Mouse (Mus musculus) gastrocnemius, adult 8-10 months (tissue): ENCODE measurements at regions not wholly inside any gene's neighbourhood (a gene's known extent, or its start where the extent isn't known, plus 50 kb on each side); places are given as distances from the start of the nearest gene placed in this dataset.
"Not testable (repeated sequence)": the region's sequence is repeated elsewhere in the genome, so short reads cannot be mapped to it uniquely, and the experiment has no call there.

Experiments
- DNase-seq, 2 experiments: peaks; one replicate each; pipeline ENCODE4 v3.0.0; 2022; ENCODE audit warnings: low spot score in 2 of 2

DNA sequence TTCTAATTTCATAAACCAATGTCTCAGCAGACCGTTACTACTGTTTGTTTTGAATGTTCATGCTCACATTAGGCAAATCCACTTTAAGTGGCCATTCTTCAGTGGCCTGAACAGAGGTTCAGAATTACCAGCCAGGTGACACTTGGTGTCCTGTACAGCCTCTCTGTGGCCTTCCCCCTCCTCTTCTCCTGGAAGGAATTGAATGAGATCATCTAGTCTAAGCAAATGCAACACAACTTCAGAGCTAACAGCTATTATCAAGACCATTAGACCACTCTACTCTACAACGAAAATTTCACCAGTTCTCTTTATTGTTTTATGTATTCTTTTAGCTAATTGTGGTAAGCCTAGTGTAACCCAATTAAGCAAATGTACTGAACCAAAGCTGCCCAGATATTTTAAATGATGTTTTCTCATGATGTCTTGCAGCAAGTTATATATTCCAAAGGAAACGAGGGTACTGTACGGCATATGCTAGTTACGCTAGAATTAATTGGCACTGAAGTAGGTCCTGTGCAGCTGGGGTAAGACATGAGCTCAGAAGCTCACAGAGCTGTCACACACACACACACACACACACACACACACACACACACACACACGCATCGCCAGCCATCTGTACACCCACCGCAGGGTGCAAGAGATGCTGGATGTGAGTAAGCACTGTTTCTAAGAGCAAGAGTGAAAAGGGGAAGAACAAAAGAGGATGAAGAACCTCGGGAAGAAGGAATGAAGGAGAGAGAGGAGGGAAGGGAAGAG lies 176.7 kb upstream of the Afdn start:
- DNase-seq: no peak

DNA sequence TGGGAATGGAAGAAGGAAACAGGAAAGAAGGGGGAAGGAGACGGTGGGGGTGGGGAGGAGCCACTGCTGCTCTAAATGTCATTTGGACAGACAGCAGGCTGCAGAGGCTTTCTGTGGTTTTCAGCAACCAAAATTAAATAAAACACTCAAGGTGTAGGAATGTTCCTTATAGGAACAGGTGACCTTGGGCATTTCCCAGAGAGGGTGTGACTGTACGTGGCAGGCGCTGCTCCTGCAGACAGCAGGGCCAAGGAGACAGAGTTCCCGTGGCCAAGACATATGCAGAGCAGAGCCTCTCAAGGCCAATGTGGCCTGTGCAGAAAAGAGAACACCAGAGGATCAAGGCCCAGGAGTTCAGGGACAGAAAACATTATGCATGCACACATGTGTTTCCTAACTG lies 175.9 kb upstream of the Afdn start:
- no peak for DNase-seq

DNA sequence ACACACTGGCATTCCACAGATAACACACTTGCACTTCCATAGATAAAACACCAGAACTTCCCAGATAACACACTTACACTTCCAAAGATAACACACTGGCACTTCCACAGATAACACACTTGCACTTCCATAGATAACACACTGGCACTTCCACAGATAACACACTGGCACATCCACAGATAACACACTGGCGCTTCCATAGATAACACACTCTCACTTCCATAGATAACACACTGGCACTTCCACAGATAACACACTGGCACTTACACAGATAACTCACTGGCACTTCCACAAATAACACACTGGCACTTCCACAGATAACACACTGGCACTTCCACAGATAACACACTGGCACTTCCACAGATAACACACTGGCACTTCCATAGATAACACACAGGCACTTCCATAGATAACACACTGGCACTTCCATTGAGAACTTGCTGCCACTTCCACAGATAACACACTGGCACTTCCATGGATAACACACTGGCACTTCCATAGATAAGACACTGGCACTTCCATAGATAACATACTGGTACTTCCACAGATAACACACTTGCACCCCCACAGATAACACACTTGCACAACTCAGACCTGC lies 170.0 kb upstream of the Afdn start:
- DNase-seq: not testable (repeated sequence)
